16 mouse cellular contexts compared by ENCODE assay signal in the genomic region with DNA sequence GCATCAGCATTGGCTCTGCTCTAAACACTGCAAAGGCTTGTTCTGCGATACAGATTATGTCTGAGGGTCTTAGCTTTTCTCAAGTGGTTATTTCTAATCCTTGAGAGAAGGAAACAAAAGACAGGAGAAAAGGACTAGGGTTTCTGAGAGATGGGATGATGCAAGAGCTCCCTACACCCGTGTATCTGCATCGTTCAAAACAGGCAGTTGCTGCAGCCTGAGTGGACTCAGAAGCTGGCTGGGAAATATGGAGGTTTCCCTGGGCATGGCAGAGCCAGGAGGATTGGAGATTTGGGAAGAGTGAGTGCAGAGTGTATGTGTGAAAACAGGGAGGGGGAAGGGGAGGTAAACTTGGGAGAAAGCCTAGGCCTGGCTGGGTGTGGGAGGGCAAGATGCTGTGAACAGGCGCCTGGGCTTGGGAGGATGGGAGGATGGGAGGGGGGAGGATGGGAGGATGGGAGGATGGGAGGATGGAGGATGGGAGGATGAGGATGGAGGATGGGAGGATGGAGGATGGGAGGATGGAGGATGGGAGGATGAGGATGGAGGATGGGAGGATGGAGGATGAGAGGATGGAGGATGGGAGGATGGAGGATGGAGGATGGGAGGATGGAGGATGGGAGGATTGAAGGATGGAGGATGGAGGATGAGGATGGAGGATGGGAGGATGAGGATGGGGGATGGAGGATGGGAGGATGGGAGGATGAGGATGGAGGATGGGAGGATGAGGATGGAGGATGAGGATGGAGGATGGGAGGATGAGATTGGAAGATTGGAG. TPM values are rescaled to one million over a fixed set of nuclear protein-coding genes. Genes with fewer than 3 reads are reported as not detected.
A peak's percentile ranks its signal among the peaks of the same experiment; 100 is the strongest.
DNase-seq lines count a peak whose midpoint lies in the region; ATAC-seq and TF ChIP-seq lines count a peak whose summit lies in the region.
"Had no signal": no experiment of that assay in that cellular context is flagged by ENCODE, and none has a peak within 500 bp of the region (broad histone marks: within the 10 kb centered on the region; RNA-seq: fewer than 3 reads in every experiment).

No protein-coding gene starts in this region.

- no peaks in the 10 kb centered on the region for H3K27me3 ChIP-seq in midbrain, embryonic 11.5 days (ENCODE audit: control insufficient read depth, insufficient read depth, low read length)
- H3K27me3 ChIP-seq in midbrain, embryonic 10.5 days (ENCODE audit: low read depth, poor library complexity, severe bottlenecking), result no peaks in the 10 kb centered on the region
- no peaks in the 10 kb centered on the region for H3K27me3 ChIP-seq in splenic B cell, adult 2 months (ENCODE audit: control insufficient read depth, insufficient read depth, low read length, poor library complexity, severe bottlenecking)
- H3K27me3 ChIP-seq: embryonic facial prominence, embryonic 12.5 days; hindbrain, embryonic 15.5 days; lung, embryonic 15.5 days had no signal

- no peaks in the 10 kb centered on the region for H3K9me3 ChIP-seq in midbrain, embryonic 11.5 days (ENCODE audit: control insufficient read depth, low read length)
- H3K9me3 ChIP-seq in midbrain, embryonic 10.5 days (replicated peaks), result no peaks in the 10 kb centered on the region
- H3K9me3 ChIP-seq: embryonic facial prominence, embryonic 12.5 days; hindbrain, embryonic 15.5 days; lung, embryonic 15.5 days had no signal

- no peak overlapping the region for H3K4me3 ChIP-seq in midbrain, embryonic 11.5 days (ENCODE audit: low read depth, low read length)
- H3K4me3 ChIP-seq in midbrain, embryonic 10.5 days, result no peak overlapping the region
- H3K4me3 ChIP-seq in layer of hippocampus, adult 2 months, result no peak overlapping the region
- H3K4me3 ChIP-seq: embryonic facial prominence, embryonic 12.5 days; hindbrain, embryonic 15.5 days; lung, embryonic 15.5 days had no signal

- DNase-seq in frontal cortex, postnatal 25 days (ENCODE audit: low spot score in 2 of 2), result no peak
- DNase-seq in midbrain, embryonic 11.5 days (ENCODE audit: low spot score, missing footprints), result peak; percentile 83
- DNase-seq in midbrain, embryonic 10.5 days (ENCODE audit: low spot score), result no peak
- peak; percentile 26 for DNase-seq in splenic B cell, adult 2 months (ENCODE audit: low read depth, low spot score)
- no peak for DNase-seq in spleen, postnatal 14 days (ENCODE audit: low spot score in 2 of 2)
- DNase-seq in layer of hippocampus, adult 2 months (ENCODE audit: low spot score in 2 of 2), result no peak
- DNase-seq: cerebellum, adult 11 months; cerebellum, postnatal 36 days; heart, adult 11 months; kidney, adult 2 months; liver had no signal

- WGBS in midbrain, embryonic 11.5 days, result 52% methylated on average over 4 of the region's 4 CpGs
- WGBS in midbrain, embryonic 10.5 days, result 54% methylated on average over 4 of the region's 4 CpGs

- H3K9ac ChIP-seq in midbrain, embryonic 11.5 days (ENCODE audit: low read length), result no peak overlapping the region
- H3K9ac ChIP-seq: embryonic facial prominence, embryonic 12.5 days; hindbrain, embryonic 15.5 days; lung, embryonic 15.5 days had no signal

- no peaks in the 10 kb centered on the region for H3K36me3 ChIP-seq in midbrain, embryonic 11.5 days (ENCODE audit: control insufficient read depth, insufficient read depth, low read length)
- no peaks in the 10 kb centered on the region for H3K36me3 ChIP-seq in midbrain, embryonic 10.5 days
- H3K36me3 ChIP-seq in splenic B cell, adult 2 months (ENCODE audit: control insufficient read depth, insufficient read depth, low read length, poor library complexity, severe bottlenecking), result no peaks in the 10 kb centered on the region
- H3K36me3 ChIP-seq: embryonic facial prominence, embryonic 12.5 days; hindbrain, embryonic 15.5 days; lung, embryonic 15.5 days had no signal

- H3K4me2 ChIP-seq in midbrain, embryonic 11.5 days, result no peak overlapping the region
- H3K4me2 ChIP-seq: embryonic facial prominence, embryonic 12.5 days; hindbrain, embryonic 15.5 days; lung, embryonic 15.5 days had no signal

- H3K27ac ChIP-seq in midbrain, embryonic 11.5 days (ENCODE audit: low read depth, low read length), result no peak overlapping the region
- H3K27ac ChIP-seq in midbrain, embryonic 10.5 days (replicated peaks), result no peak overlapping the region
- H3K27ac ChIP-seq in layer of hippocampus, adult 2 months, result no peak overlapping the region
- H3K27ac ChIP-seq: embryonic facial prominence, embryonic 12.5 days; hindbrain, embryonic 15.5 days; lung, embryonic 15.5 days had no signal

- TF ChIP-seq CTCF in layer of hippocampus, adult 2 months (conservative IDR thresholded peaks at IDR 0.05), result no peak

- no peaks in the 10 kb centered on the region for H3K4me1 ChIP-seq in midbrain, embryonic 11.5 days (ENCODE audit: control insufficient read depth, insufficient read depth, low read length)
- peaks cover 9% of the 10 kb centered on the region for H3K4me1 ChIP-seq in midbrain, embryonic 10.5 days
- H3K4me1 ChIP-seq: embryonic facial prominence, embryonic 12.5 days; hindbrain, embryonic 15.5 days; lung, embryonic 15.5 days had no signal

- ATAC-seq in frontal cortex, adult (ENCODE audit: low TSS enrichment), result peak; percentile 36; the same call in 1 of the 2 replicates
- ATAC-seq in midbrain, embryonic 11.5 days (ENCODE audit: low FRiP score), result no peak
- peak; percentile 60; the same call in 1 of the 2 replicates for ATAC-seq in erythroblast, adult 5-6 weeks (replicated peaks; ENCODE audit: low FRiP score, poor library complexity, severe bottlenecking)

RNA-seq across cellular contexts. Expression of a gene that starts 14.1 kb away (rescaled TPM):
- polyA plus RNA-seq in midbrain, embryonic 11.5 days (2014; fragmentation: Nextera tagmentation; extraction: Ambion mirVana), result 16.6 and 16.7 TPM in 2 replicates
- polyA plus RNA-seq in midbrain, embryonic 10.5 days (2016; fragmentation: Nextera tagmentation; extraction: Ambion mirVana), result 21.8 and 22.9 TPM in 2 replicates
- 1.3 TPM in 1 of 2 replicates, not detected in the other for total RNA-seq in erythroblast, adult 5-6 weeks (2015; ENCODE audit: low replicate concordance)
- total RNA-seq in erythroblast, adult 5-6 weeks (2017; ENCODE audit: low replicate concordance), result 0.34 and 0.70 TPM in 2 replicates
- total RNA-seq in layer of hippocampus, adult 2 months (2021), result 10 to 100 TPM in 1 of 2 experiments, 1 to 10 TPM in 1; 9.4 to 10.0 TPM

RNA-seq across cellular contexts. Expression of a gene that starts 33.9 kb away (rescaled TPM):
- polyA plus RNA-seq in midbrain, embryonic 11.5 days (2014; fragmentation: Nextera tagmentation; extraction: Ambion mirVana), result 96.8 and 104 TPM in 2 replicates
- 86.2 and 90.6 TPM in 2 replicates for polyA plus RNA-seq in midbrain, embryonic 10.5 days (2016; fragmentation: Nextera tagmentation; extraction: Ambion mirVana)
- total RNA-seq in erythroblast, adult 5-6 weeks (2015; ENCODE audit: low replicate concordance), result 32.8 and 70.5 TPM in 2 replicates
- total RNA-seq in erythroblast, adult 5-6 weeks (2017; ENCODE audit: low replicate concordance), result 19.3 and 34.0 TPM in 2 replicates
- total RNA-seq in layer of hippocampus, adult 2 months (2021), result 10 to 100 TPM; 30.1 to 30.5 TPM

Comparison
In these comparisons a context has a peak if more than half of its experiments do, and no peak if none do; other contexts are left out.
1. DNase-seq: peak in midbrain, embryonic 11.5 days (single experiment) and splenic B cell, adult 2 months (single experiment); none in frontal cortex, postnatal 25 days (0 of 2), midbrain, embryonic 10.5 days (single experiment), spleen, postnatal 14 days (0 of 2) and layer of hippocampus, adult 2 months (0 of 2).
2. RNA of a gene that starts 14.1 kb away (total RNA-seq): 9.4 to 10.0 TPM in layer of hippocampus, adult 2 months; 0.34 to 1.3 TPM in erythroblast, adult 5-6 weeks; every median in the first group is over 4 times any median in the second.